Mouse (Mus musculus) liver, embryonic 14.5 days (tissue): ENCODE results near the gene A930017K11Rik.

ENCODE experiments used
- CTCF ChIP-seq: IDR thresholded peaks from 2 replicates; pipeline ENCODE4 v1.5.1; 2016; ENCODE audit warnings: antibody characterized with exemption, low read depth, control low read depth
- EP300 ChIP-seq: IDR thresholded peaks from 2 replicates; pipeline ENCODE4 v1.6.1; 2016; ENCODE audit warnings: antibody characterized with exemption, low read depth

DNA sequence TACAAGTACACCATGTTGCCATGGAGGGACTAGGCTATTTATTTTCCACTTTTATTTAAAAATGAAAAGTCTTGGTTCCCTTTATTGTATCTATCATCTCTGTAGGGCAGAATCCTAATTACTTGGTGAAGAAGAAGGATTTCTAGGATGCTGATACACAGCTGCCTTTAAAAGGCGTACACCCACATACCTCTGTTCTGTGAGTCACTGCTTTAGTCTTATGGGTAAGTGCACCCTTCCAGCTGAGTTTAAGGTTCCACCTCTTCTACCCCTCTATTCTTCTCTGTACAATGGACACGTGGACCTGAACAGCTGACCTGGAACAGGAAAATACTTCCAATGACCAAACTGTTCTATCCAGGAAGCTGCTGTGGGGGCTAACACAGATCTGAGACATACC lies 44.7 kb downstream of the A930017K11Rik start:
- no peak for TF ChIP-seq CTCF
- TF ChIP-seq EP300, result no peak
